Mouse (Mus musculus): ENCODE data around the gene Dock9.
"Not testable (repeated sequence)": the region's sequence is repeated elsewhere in the genome, so short reads cannot be mapped to it uniquely, and the experiment has no call there.

Dock9 gene

DNA sequence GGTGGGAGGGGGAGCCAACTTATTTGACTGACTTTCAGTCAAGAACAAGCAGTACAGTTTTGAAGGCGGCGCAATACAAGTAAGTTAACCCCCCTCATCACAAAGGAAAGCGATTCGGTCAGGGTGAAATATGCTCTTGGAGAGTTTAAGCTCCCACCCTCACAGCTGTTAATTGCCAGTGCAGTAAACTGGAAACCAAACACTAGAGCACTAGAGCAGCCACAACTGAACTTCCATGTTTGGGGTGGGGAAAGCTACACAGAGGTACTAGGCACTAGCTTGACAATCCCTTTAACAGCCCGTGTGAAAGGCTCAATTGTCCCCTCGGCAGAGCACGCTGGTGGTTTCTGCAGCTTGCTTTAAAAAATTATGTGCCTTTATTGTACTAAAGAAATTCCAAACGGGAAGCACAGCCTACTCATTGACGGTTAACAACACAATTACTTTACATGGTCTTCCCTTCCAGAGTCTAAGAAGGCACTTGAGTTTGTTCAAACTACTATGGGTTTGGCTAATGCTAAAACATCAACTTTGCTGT, 100.4 kb downstream of the Dock9 start:
- POLR2A ChIA-PET = interaction anchor here in 2 of 4 experiments (0.6 to 1.6 kb wide), 8 partner anchors 8 to 120 kb away, joined by 3 to 8 read pairs (median 3); no protein-coding TSS in a partner anchor
- CTCF ChIA-PET = no interaction called here

GRCm38 (mm10) chr14:121696429-121697118, 101.1 kb downstream of the Dock9 start:
- ChIA-PET CTCF (no interaction called here), POLR2A (interaction anchor here in 2 of 4 experiments (0.6 to 1.6 kb wide), 6 partner anchors 9 to 120 kb away, joined by 3 to 8 read pairs (median 3); no protein-coding TSS in a partner anchor)

DNA sequence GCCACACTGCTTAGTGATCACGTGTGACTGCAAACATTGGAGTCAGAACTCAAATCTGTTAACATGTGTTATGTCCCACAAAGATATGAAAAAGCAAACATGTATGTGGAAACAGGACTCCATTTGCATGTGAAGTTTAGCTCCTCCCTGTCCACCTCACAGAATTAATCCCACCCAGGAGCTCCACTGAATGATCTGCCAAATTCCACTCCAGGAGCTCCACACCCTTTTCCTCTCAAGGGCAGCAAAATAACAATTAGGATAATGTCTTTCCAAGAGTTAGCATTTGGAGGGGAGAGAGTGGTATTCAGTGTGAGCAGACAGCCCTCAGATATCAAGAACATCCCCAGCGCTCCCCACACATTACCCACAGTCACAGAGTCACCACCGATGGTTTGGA, 102.9 kb downstream of the Dock9 start:
- POLR2A ChIA-PET = interaction anchor here in 1 of 4 experiments (1.3 to 1.8 kb wide), 2 partner anchors 10 to 24 kb away, joined by 3 to 5 read pairs; no protein-coding TSS in a partner anchor
- CTCF ChIA-PET = interaction anchor here in 1 of 4 experiments (0.5 to 0.6 kb wide), 2 partner anchors 81 to 240 kb away, joined by 3 to 7 read pairs; no protein-coding TSS in a partner anchor

GRCm38 (mm10) chr14:121693991-121694594, 103.5 kb downstream of the Dock9 start:
- CTCF ChIA-PET = interaction anchor here in 2 of 4 experiments (0.5 to 0.7 kb wide), 3 partner anchors 82 to 239 kb away, joined by 3 to 7 read pairs (median 3); no protein-coding TSS in a partner anchor
- POLR2A ChIA-PET = interaction anchor here in 1 of 4 experiments (0.9 to 1.8 kb wide), 3 partner anchors 9 to 24 kb away, joined by 3 to 5 read pairs (median 3); no protein-coding TSS in a partner anchor

GRCm38 (mm10) chr14:121689649-121690048, 108.0 kb downstream of the Dock9 start:
- POLR2A ChIA-PET = interaction anchor here in 2 of 4 experiments (0.7 to 1.2 kb wide), 3 partner anchors 9 to 98 kb away, joined by 3 read pairs; no protein-coding TSS in a partner anchor
- CTCF ChIA-PET = not testable (repeated sequence)

DNA sequence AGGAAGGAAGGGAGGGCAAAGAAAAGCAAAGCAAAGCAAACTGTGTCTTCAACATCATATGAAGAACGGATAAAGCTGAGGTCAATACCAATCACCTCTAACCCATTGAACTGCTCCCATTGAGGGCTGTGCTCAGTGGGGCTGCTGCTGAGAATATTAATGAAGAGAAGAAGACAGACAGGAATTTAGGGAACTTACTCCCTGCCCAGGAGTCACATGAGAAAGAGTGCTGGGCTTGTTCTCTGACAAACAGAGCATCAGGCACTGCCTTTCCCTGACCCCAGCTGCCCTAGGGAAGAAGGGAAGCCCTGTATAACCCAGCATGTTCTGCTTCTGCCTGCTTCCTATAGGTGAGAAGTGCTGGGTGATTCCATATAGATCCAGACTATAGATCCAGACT, 109.5 kb downstream of the Dock9 start:
- ChIA-PET POLR2A (interaction anchor here in 1 of 4 experiments (1.2 kb wide), 1 partner anchor 20 kb away, joined by 3 read pairs; no protein-coding TSS in a partner anchor), CTCF (no interaction called here)

DNA sequence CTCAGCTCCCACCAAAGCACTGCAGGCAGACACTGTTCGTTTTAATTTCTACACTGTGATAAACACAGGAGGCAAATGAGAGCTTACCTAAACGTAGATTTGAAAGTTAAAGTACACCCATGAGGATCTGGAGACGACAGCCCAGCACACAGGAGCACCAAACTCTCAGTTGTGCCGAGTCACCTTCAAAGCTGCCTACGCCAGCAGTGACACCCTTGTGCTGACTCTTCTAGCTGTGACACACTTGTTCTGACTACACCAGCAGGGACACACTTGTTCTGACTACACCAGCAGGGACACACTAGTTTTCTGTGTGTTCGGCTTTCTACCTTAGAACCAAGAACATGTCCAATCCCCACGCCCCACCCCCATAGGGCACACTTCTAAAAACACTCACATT, 110.4 kb downstream of the Dock9 start:
- ChIA-PET POLR2A (interaction anchor here in 2 of 4 experiments (0.5 to 1.0 kb wide), 3 partner anchors 10 to 45 kb away, joined by 3 read pairs; no protein-coding TSS in a partner anchor), CTCF (no interaction called here)

DNA sequence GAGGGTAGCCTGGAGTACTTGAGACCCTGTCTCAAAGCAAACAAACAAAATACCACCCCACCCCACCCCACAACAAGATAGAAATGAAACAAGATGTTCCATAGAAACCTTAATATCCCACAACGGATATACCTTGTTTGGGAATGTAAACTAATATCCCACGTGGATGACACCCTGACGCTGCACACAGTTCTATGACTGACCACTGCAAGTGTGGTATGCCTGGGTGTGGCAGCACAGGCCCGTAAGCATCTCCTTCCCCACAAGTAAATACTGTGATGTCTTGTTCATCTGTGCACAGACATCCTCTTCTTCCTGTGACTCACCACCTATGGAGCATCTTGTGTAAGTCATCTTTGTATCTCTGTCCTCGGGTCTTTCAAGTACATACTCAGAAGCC, 118.7 kb downstream of the Dock9 start:
- ChIA-PET POLR2A (interaction anchor here in 1 of 4 experiments (1.0 kb wide), 2 partner anchors 13 to 16 kb away, joined by 3 read pairs; no protein-coding TSS in a partner anchor), CTCF (no interaction called here)

GRCm38 (mm10) chr14:121678445-121678844, 119.2 kb downstream of the Dock9 start:
- CTCF ChIA-PET = no interaction called here
- POLR2A ChIA-PET = no interaction called here

DNA sequence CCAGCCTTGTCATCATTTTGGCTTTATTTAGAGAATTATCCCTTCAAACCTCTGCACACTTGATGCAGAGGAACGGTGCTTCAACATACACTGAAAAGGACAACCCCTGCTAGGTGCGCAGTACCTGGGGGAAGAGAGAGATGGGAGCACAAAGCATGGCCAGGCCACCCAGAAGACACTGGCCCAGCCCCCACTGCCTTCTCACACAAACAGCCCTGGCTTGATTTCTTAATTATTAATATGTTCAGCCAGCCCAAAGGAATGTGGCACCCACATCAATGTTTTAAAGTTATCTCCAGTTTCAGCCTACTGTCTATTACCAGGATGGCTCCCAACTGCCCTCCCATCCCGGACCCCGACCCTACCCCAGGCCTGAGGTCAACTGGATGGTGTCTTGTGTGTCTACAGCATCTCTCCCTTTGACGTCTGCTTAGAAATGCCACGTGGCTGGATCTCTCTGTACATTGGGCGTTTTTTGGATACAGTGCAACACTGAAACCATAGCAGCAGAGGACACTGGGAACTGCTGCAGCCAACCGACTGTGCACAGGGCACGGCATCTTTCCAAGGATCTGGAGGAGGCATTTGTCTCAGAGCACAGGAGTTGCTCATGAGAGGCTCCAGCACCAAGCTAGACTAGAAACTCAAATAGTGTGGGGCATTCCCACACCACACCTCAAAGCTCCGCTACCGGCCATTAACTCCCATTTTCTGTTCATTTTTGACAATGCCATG, 120.9 kb downstream of the Dock9 start:
- POLR2A ChIA-PET = interaction anchor here in 3 of 4 experiments (0.7 to 2.7 kb wide), 10 partner anchors 8 to 250 kb away, joined by 3 to 11 read pairs (median 4); partner anchors contain the start of gene Dock9 (in 1 of the 3)
- CTCF ChIA-PET = interaction anchor here in 2 of 4 experiments (0.6 to 1.1 kb wide), 4 partner anchors 67 to 182 kb away, joined by 3 read pairs; no protein-coding TSS in a partner anchor

DNA sequence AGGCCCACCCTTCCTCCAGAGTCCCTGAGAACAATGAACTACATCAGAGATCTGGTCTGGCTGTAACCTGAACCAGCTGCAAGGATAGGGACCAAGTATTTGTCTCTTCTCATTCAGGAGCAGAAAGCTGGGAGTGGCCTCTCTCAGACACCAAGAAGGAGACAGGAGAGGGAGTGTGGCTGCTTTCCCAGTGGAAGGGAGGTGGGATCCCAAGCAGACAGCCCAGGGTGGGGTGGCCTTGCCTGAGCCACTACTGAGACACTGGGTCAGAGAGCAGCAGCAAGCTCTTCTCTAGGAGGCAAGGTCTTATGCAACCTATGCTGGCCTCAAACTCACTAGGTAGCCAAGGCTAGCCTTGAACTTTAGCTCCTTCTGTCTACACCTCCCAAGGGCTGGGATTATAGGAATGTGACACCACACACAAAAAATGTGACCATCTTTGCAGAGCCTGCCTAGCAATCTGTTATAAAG, 121.5 kb downstream of the Dock9 start:
- POLR2A ChIA-PET = interaction anchor here in 3 of 4 experiments (0.6 to 2.7 kb wide), 15 partner anchors 9 to 622 kb away, joined by 3 to 11 read pairs (median 5); partner anchors contain the start of gene Dock9 (in 1 of the 3)

DNA sequence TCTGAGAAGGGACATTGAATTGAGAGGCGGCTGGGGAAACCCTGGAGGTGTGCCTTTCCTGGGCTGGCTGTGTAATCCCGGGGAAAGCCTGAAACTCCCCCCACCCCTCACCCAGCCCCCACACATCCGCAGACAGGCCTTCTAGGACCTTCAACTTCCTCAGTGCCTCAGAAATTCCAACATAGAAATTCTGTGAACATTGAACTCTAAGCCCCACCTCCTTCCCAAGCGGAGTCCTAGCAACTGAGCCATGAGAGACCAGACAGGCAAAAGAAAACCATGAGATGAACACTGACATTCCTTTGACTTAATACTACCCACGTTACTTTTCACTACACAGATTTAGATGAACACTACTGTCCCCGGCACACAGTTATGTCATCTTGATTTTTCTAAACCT, 122.1 kb downstream of the Dock9 start:
- ChIA-PET CTCF (interaction anchor here in 2 of 4 experiments (0.6 to 1.1 kb wide), 5 partner anchors 37 to 351 kb away, joined by 3 to 6 read pairs (median 3); no protein-coding TSS in a partner anchor), POLR2A (interaction anchor here in 3 of 4 experiments (0.6 to 2.7 kb wide), 15 partner anchors 10 to 623 kb away, joined by 3 to 11 read pairs (median 3); no protein-coding TSS in a partner anchor)

More for the DNA sequence above, 121.5 kb downstream of the Dock9 start:
- CTCF ChIA-PET = interaction anchor here in 2 of 4 experiments (0.6 to 1.1 kb wide), 4 partner anchors 68 to 182 kb away, joined by 3 read pairs; no protein-coding TSS in a partner anchor

DNA sequence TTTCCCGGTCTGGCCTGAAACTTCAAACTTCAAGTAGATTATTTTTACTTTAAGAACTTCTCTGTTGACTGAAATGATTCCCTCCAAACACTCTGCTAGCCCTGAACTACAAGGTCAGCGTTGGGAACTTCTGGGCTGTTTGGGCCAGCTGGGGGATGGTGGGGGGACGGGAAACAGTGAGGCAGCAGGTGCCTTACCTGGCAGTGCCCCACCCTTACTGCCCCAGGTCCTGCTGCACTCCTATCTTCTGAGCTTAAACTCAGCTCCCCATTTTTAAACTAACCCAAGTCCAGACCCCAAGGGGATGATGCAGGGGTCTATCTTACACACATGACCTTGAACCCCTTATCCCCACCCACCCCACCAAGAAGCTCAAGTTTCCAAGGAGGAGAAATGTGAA, 122.5 kb downstream of the Dock9 start:
- POLR2A ChIA-PET = interaction anchor here in 2 of 4 experiments (0.6 to 2.7 kb wide), 10 partner anchors 8 to 219 kb away, joined by 3 to 11 read pairs (median 3); no protein-coding TSS in a partner anchor
- CTCF ChIA-PET = interaction anchor here in 1 of 4 experiments (0.6 to 0.8 kb wide), 2 partner anchors 38 to 351 kb away, joined by 5 to 6 read pairs; no protein-coding TSS in a partner anchor

- POLR2A ChIA-PET = interaction anchor here in 1 of 4 experiments (0.5 kb wide), 1 partner anchor 58 kb away, joined by 3 read pairs; no protein-coding TSS in a partner anchor
- CTCF ChIA-PET = interaction anchor here in 1 of 4 experiments (0.7 kb wide), 1 partner anchor 212 kb away, joined by 3 read pairs; no protein-coding TSS in a partner anchor
Measured at GRCm38 (mm10) chr14:121670016-121670415, 127.6 kb downstream of the Dock9 start.

DNA sequence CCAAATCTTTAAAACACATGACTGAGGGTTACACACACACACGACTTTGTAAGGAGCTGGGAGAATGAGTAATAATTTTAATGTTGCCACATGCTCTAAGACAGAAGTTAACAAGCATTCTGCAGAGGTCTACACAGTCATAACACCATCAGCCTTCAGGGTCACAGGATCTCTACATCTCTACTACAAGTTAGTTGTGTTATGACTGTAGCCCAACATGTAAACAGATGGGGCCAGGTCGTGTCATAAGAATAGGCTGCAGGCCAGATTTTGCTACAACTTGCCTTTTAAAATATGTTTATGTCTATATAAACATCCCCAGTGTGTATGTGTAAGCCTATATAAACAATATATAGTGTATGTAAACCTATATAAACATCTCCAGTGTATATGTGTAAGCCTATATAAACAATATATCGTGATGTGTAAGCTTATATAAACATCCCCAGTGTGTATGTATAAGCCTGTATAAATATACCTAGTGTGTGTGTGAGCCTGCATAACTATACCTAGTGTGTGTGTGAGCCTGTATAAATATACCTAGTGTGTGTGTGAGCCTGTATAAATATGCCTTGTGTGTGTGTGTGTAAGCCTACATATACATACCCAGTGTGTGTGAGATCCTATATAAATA, 130.9 kb downstream of the Dock9 start:
- POLR2A ChIA-PET = no interaction called here

GRCm38 (mm10) chr14:121665693-121666273, 131.9 kb downstream of the Dock9 start:
- CTCF ChIA-PET = no interaction called here
- POLR2A ChIA-PET = no interaction called here

More for the DNA sequence above, 130.9 kb downstream of the Dock9 start:
- CTCF ChIA-PET = no interaction called here

DNA sequence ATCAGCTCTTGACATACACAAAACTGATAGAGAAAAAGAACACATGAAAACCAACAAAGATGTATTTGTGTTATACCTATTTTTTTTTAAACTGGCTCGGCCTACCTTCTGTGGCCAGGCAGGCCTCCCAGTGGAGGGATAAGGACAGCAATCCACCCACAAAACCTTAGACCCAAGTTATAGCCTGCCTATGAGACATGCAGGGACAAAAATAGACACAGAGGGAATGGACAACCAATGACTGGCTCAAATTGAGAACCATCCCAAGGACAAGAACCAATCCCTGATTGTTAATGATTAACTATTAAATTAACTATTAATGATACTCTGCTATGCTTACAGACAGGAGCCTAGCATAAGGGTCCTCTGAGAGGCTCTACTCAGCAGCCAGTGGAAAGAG, 133.7 kb downstream of the Dock9 start:
- ChIA-PET POLR2A (no interaction called here), CTCF (no interaction called here)

Data from embryonic stem cell, embryonic (primary cell).